Mouse (Mus musculus): Measurements from ENCODE around the gene Fam117b. TPM values are rescaled to one million over a fixed set of nuclear protein-coding genes. Genes with fewer than 3 reads are reported as not detected.

The Fam117b gene
- total and polyA plus RNA-seq, 3 experiments: 11.2 to 15.5 TPM; not detected in 1

- Histone ChIP-seq H3K79me2 (ENCODE audit: control insufficient read depth, insufficient read depth, low read length, poor library complexity) (no peaks in the 10 kb centered on the region), H3K27me3 (ENCODE audit: control insufficient read depth in 1 of 2, insufficient read depth in 2 of 2, low read length in 2 of 2) (no peaks in the 10 kb centered on the region), H3K9ac (ENCODE audit: control insufficient read depth, low read depth, low read length, poor library complexity, severe bottlenecking) (no peak overlapping the region), H3K4me1 (ENCODE audit: control insufficient read depth in 1 of 2, insufficient read depth in 2 of 2, low read length in 2 of 2) (no peaks in the 10 kb centered on the region), H3K27ac (ENCODE audit: control insufficient read depth, low read depth, low read length) (no peak overlapping the region), H3K36me3 (ENCODE audit: control insufficient read depth in 1 of 2, insufficient read depth in 2 of 2, low read length in 2 of 2) (peaks cover 0 to 5% of the 10 kb centered on the region in 2 experiments; a peak in 2 of 4 replicates), H3K4me3 (ENCODE audit: control insufficient read depth in 1 of 2, insufficient read depth in 1 of 2, low read depth in 2 of 2, low read length in 2 of 2) (no peak overlapping the region), H3K9me3 (replicated peaks; ENCODE audit: insufficient read depth, low read length) (no peaks in the 10 kb centered on the region)
- TF ChIP-seq MAX (IDR thresholded peaks at IDR 0.05; ENCODE audit: low read length): no peak
- TF ChIP-seq MAZ (IDR thresholded peaks at IDR 0.05; ENCODE audit: low read depth, low read length): no peak
- no peak for TF ChIP-seq GATA1 (IDR thresholded peaks at IDR 0.05; ENCODE audit: low read depth, low read length)
- TF ChIP-seq SMC3 (IDR thresholded peaks at IDR 0.05; ENCODE audit: low read depth, low read length): no peak
- TF ChIP-seq EP300 (IDR thresholded peaks at IDR 0.05; ENCODE audit: low read depth in 1 of 2, low read length in 2 of 2): no peak
- no peak for TF ChIP-seq MYB (IDR thresholded peaks at IDR 0.05; ENCODE audit: low read depth, low read length)
- no peak for TF ChIP-seq UBTF (IDR thresholded peaks at IDR 0.05; ENCODE audit: borderline replicate concordance, insufficient read depth, low read depth, low read length)
- no peak for TF ChIP-seq E2F4 (IDR thresholded peaks at IDR 0.05; ENCODE audit: borderline replicate concordance, low read depth, low read length)
- no peak for TF ChIP-seq ELF1 (IDR thresholded peaks at IDR 0.05; ENCODE audit: low read depth, low read length)
- DNase-seq (ENCODE audit: low read depth, low spot score): no peak
These were observed 73.8 kb downstream of the Fam117b start for GRCm38 (mm10) chr1:59986626-59987025.

- H3K9ac ChIP-seq (ENCODE audit: control insufficient read depth, low read depth, low read length, poor library complexity, severe bottlenecking): no peak overlapping the region
- H3K9me3 ChIP-seq (replicated peaks; ENCODE audit: insufficient read depth, low read length): no peaks in the 10 kb centered on the region
- H3K27me3 ChIP-seq (ENCODE audit: control insufficient read depth in 1 of 2, insufficient read depth in 2 of 2, low read length in 2 of 2): no peaks in the 10 kb centered on the region
- H3K79me2 ChIP-seq (ENCODE audit: control insufficient read depth, insufficient read depth, low read length, poor library complexity): no peaks in the 10 kb centered on the region
- no peaks in the 10 kb centered on the region for H3K4me1 ChIP-seq (ENCODE audit: control insufficient read depth in 1 of 2, insufficient read depth in 2 of 2, low read length in 2 of 2)
- DNase-seq (ENCODE audit: low read depth, low spot score): no peak
- TF ChIP-seq CHD1 (IDR thresholded peaks at IDR 0.05; ENCODE audit: low read depth, low read length) (no peak), CTCF (IDR thresholded peaks at IDR 0.05 in 2 of 3, conservative IDR thresholded peaks at IDR 0.05 in 1 of 3; ENCODE audit: control insufficient read depth in 1 of 3, insufficient read depth in 1 of 3, low read depth in 2 of 3, low read length in 3 of 3, poor library complexity in 1 of 3, severe bottlenecking in 1 of 3) (no peak), USF1 (IDR thresholded peaks at IDR 0.05; ENCODE audit: low read depth, low read length) (no peak), NRF1 (IDR thresholded peaks at IDR 0.05; ENCODE audit: insufficient read depth, low read depth, low read length, poor library complexity, severe bottlenecking) (no peak), ZC3H11A (IDR thresholded peaks at IDR 0.05; ENCODE audit: low read depth, low read length) (no peak), MXI1 (IDR thresholded peaks at IDR 0.05; ENCODE audit: low read depth, low read length) (no peak), ZMIZ1 (IDR thresholded peaks at IDR 0.05; ENCODE audit: low read depth, low read length) (no peak), MAX (IDR thresholded peaks at IDR 0.05; ENCODE audit: low read length) (no peak), POLR2AphosphoS2 (IDR thresholded peaks at IDR 0.05; ENCODE audit: low read length) (no peak)
- H3K27ac ChIP-seq (ENCODE audit: control insufficient read depth, low read depth, low read length): no peak overlapping the region
- no peak overlapping the region for H3K4me3 ChIP-seq (ENCODE audit: control insufficient read depth in 1 of 2, insufficient read depth in 1 of 2, low read depth in 2 of 2, low read length in 2 of 2)
- H3K36me3 ChIP-seq (ENCODE audit: control insufficient read depth in 1 of 2, insufficient read depth in 2 of 2, low read length in 2 of 2): peaks cover 0 to 5% of the 10 kb centered on the region in 2 experiments; a peak in 2 of 4 replicates
These were observed 74.7 kb downstream of the Fam117b start for GRCm38 (mm10) chr1:59987399-59988040.
